Mouse (Mus musculus): ENCODE data around the gene Clcnka. TPM values are rescaled to one million over a fixed set of nuclear protein-coding genes. Genes with fewer than 3 reads are reported as not detected.

Gene Clcnka
- polyA plus RNA-seq, 1 experiment from 2014 or later: 0.80 TPM

DNA sequence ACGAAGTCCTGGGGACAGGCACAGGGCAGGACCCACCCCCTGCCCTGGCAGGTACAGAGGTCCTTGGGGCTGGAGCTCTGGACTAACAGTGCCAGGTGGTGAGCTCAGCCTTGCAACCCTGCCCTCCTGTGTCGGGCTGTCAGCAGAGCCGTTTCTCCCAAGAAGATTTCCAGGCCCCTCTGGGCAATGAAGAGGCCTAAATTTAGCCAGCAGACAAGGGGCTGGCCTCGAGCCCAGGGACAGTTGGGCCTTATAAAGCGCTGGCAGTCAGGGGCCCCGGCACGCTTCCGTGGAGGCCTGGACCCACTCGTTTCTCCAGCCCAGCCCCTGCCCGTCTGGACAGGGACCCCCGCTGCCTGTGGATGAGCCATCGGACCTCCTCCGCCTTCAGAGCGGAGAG lies 22.9 kb upstream of the Clcnka start:
- no peak for TF ChIP-seq CTCF (IDR thresholded peaks at IDR 0.05; ENCODE audit: low read depth)
- H3K9me3 ChIP-seq (ENCODE audit: low read depth, low read length): no peaks in the 10 kb centered on the region
- peak overlapping the region; percentile 10; the same call in 1 of the 2 replicates for H3K9ac ChIP-seq
- H3K4me3 ChIP-seq (ENCODE audit: low read depth, low read length): peak overlapping the region; percentile 0; the same call in 1 of the 2 replicates
- peak overlapping the region; percentile 33 for H3K27ac ChIP-seq (ENCODE audit: low read depth)
- 46% methylated on average over 14 of the region's 14 CpGs for WGBS
- H3K36me3 ChIP-seq (ENCODE audit: insufficient read depth): no peaks in the 10 kb centered on the region
- H3K4me2 ChIP-seq: no peak overlapping the region; the same call in 1 of the 2 replicates
- ATAC-seq (ENCODE audit: insufficient read depth): no peak
- no peaks in the 10 kb centered on the region for H3K27me3 ChIP-seq (ENCODE audit: insufficient read depth, low read length)
- DNase-seq: peak; percentile 71
- peaks cover 10% of the 10 kb centered on the region; the same call in 1 of the 2 replicates for H3K4me1 ChIP-seq (ENCODE audit: insufficient read depth)

DNA sequence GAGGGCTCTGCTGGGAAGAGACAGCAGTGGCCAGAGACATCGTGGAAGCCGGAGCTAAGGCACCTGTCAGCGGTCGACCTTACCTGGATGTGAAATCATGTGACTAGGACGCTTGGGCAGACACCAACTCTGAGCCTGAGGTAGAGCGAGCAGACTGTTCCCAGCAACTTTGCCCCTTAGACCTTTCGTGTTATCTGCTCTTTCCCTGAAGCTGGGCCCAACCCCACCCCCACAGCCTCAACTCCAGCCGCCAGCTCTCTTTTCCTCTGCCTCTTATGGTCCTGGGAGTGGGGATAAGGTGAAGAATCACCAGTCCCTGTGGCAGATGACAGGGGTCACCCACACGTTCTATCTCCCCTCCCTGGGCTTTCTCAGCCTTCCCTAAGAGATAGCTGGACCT lies 22.4 kb upstream of the Clcnka start:
- no peak overlapping the region for H3K4me2 ChIP-seq
- WGBS: 33% methylated on average over 9 of the region's 9 CpGs

DNA sequence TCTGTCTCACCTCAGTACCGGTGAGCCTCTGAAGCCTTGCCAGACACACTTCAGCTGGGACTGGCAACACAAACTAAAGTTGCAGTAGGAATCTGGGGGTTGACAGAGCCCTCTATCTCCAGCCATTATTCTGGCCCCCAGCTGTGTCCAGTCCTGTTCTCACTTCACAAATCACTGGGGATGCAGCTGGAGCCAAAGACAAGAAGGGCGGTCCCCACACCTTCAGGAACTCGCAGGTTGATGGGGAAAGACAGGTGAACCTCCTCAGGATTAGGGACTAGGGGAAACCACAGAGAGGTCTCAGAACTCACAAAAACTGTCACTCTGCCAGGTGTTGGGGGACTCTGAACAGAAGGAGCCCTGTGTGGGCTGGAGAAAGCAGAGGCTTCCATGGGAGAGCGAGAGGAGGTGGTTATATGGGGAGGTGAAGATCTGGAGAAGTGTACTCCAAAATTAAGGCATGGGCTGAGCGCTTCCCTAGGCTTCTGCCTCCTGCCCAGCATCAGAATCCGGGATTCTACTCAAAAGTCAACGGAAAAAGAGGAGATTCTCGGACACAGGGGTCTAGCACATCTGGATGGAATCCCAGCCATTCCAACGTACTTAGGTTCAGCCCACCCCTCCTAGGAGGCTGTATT lies 21.8 kb upstream of the Clcnka start, which contains the start of gene Hspb7:
Gene Hspb7 (plus strand): TSS at position 588 of the 638 bp plus-strand sequence.
- H3K4me2 ChIP-seq: no peak within 1 kb of the TSS; the same call in 1 of the 2 replicates
- no peak for ATAC-seq (ENCODE audit: insufficient read depth)
- peak within 1 kb of the TSS; percentile 10; the same call in 1 of the 2 replicates for H3K9ac ChIP-seq
- no peaks in the 10 kb centered on the region for H3K36me3 ChIP-seq (ENCODE audit: insufficient read depth)
- no peaks in the 10 kb centered on the region for H3K9me3 ChIP-seq (ENCODE audit: low read depth, low read length)
- 36% methylated on average over 9 of the region's 9 CpGs for WGBS
- DNase-seq: peak; percentile 25
- peak within 1 kb of the TSS; percentile 0; the same call in 1 of the 2 replicates for H3K4me3 ChIP-seq (ENCODE audit: low read depth, low read length)
- no peak for TF ChIP-seq CTCF (IDR thresholded peaks at IDR 0.05; ENCODE audit: low read depth)
- H3K27me3 ChIP-seq (ENCODE audit: insufficient read depth, low read length): no peaks in the 10 kb centered on the region
- H3K27ac ChIP-seq (ENCODE audit: low read depth): peak within 1 kb of the TSS; percentile 33
- 0 out of 2 replicates have a peak, but pooled peaks cover 10% of the 10 kb centered on the region for H3K4me1 ChIP-seq (ENCODE audit: insufficient read depth)

More for the DNA sequence above, 22.4 kb upstream of the Clcnka start:
- no peaks in the 10 kb centered on the region for H3K9me3 ChIP-seq (ENCODE audit: low read depth, low read length)
- ATAC-seq (ENCODE audit: insufficient read depth): no peak
- H3K4me1 ChIP-seq (ENCODE audit: insufficient read depth): 0 out of 2 replicates have a peak, but pooled peaks cover 10% of the 10 kb centered on the region
- H3K4me3 ChIP-seq (ENCODE audit: low read depth, low read length): no peak overlapping the region
- DNase-seq: no peak
- peak overlapping the region; percentile 33 for H3K27ac ChIP-seq (ENCODE audit: low read depth)
- no peaks in the 10 kb centered on the region for H3K27me3 ChIP-seq (ENCODE audit: insufficient read depth, low read length)
- H3K36me3 ChIP-seq (ENCODE audit: insufficient read depth): no peaks in the 10 kb centered on the region
- TF ChIP-seq CTCF (IDR thresholded peaks at IDR 0.05; ENCODE audit: low read depth): no peak
- H3K9ac ChIP-seq: no peak overlapping the region

DNA sequence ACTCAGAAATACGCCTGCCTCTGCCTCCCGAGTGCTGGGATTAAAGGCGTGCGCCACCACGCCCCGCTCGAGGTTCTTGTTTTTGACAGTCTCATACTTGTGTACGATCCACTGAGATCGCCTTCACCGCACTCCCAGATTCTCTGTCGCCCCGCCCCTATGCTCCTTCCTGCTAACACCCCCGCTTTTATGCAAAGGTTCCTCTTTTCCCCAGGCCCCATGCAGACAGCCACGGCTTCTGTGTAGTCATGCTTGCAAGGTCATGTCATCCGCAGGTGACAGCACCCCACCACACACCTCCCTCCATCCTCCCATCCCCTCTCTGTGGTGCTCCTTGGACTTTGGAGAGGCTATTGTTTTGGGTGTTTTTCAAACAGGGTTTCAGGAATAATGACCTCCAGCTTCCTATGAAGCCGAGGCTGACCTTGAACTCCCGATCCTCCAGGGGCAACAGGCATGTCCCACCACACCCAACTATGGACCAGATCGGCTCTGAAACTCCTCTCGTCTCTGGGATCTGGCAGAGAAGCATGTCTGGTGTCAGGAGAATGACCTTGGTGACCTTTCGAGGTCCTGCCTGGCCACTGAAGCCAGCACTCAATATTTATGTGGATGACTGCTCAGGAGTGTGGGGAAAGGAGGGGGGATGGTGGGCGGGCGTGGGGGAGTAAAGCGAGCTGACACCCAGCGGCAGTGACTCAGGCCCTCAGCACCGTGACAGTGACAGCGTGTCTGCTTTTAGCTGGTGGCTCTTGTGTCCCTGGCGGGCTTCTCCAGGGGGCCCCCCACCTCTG lies 21.1 kb upstream of the Clcnka start:
- ATAC-seq (ENCODE audit: insufficient read depth): no peak
- Histone ChIP-seq H3K9ac (no peak overlapping the region), H3K36me3 (ENCODE audit: insufficient read depth) (no peaks in the 10 kb centered on the region), H3K4me2 (no peak overlapping the region), H3K9me3 (ENCODE audit: low read depth, low read length) (no peaks in the 10 kb centered on the region), H3K27ac (ENCODE audit: low read depth) (no peak overlapping the region), H3K4me1 (ENCODE audit: insufficient read depth) (0 out of 2 replicates have a peak, but pooled peaks cover 10% of the 10 kb centered on the region), H3K27me3 (ENCODE audit: insufficient read depth, low read length) (no peaks in the 10 kb centered on the region), H3K4me3 (ENCODE audit: low read depth, low read length) (no peak overlapping the region)
- no peak for DNase-seq
- no peak for TF ChIP-seq CTCF (IDR thresholded peaks at IDR 0.05; ENCODE audit: low read depth)
- 49% methylated on average over 27 of the region's 27 CpGs for WGBS

DNA sequence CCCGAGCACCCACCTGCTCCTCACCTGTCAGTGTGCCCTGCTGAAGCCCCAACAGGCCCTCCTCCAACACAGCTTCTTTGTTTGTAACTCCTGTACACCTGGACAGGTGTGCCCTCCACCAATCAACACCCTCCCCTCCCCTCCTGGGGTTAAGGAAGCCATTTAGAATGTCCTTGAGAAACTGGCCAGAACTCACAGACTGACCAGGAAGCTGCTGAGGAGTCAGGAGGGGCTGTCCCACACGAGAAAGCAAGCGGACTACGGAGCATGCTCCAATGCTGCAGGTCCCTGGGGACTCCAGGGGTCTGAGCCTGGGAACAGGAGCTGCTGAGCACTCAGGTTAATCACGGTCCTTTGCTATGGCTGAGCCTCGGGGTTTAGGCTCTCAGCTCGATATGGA lies 17.4 kb upstream of the Clcnka start, which contains the start of gene Clcnkb:
Gene Clcnkb (minus strand): TSS at position 91 of the 400 bp plus-strand sequence.
- Histone ChIP-seq H3K4me3 (ENCODE audit: low read depth, low read length) (no peak within 1 kb of the TSS), H3K4me1 (ENCODE audit: insufficient read depth) (0 out of 2 replicates have a peak, but pooled peaks cover 5% of the 10 kb centered on the region), H3K27ac (ENCODE audit: low read depth) (no peak within 1 kb of the TSS), H3K4me2 (no peak within 1 kb of the TSS), H3K36me3 (ENCODE audit: insufficient read depth) (no peaks in the 10 kb centered on the region), H3K9me3 (ENCODE audit: low read depth, low read length) (no peaks in the 10 kb centered on the region; the same call in 1 of the 2 replicates), H3K27me3 (ENCODE audit: insufficient read depth, low read length) (no peaks in the 10 kb centered on the region), H3K9ac (no peak within 1 kb of the TSS)
- ATAC-seq (ENCODE audit: insufficient read depth) (no peak), DNase-seq (no peak)
- TF ChIP-seq CTCF (IDR thresholded peaks at IDR 0.05; ENCODE audit: low read depth): no peak
- 59% methylated on average over 7 of the region's 7 CpGs for WGBS

DNA sequence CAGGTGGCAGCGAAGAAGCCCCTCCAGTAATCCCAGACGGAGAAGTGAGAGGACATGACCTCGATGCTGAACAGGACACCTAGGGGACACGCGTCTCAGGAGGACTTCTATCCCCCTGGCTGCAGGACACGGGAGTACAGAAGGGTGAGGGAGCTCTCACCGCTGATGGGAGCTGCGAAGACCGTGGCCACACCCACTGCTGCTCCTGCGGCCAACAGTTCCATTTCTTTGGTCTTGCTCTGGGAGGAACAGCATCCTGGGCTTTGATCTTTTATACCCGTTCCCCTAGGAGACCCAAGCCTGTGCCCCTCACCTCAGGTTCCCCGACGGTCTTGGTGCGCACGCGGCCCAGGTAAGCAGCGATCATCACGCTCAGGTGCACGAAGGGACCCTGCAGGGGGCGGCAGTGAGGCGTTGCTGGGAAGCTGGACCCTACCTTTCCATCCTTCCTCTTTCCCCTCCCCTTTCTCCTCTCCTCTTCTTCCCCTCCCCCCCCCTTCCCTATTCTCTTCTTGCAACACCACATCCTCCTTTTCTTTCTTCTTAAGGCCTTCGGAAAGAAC lies 13.0 kb upstream of the Clcnka start:
- H3K9ac ChIP-seq: no peak overlapping the region
- H3K4me2 ChIP-seq: no peak overlapping the region
- H3K4me3 ChIP-seq (ENCODE audit: low read depth, low read length): no peak overlapping the region
- no peaks in the 10 kb centered on the region for H3K27me3 ChIP-seq (ENCODE audit: insufficient read depth, low read length)
- H3K27ac ChIP-seq (ENCODE audit: low read depth): no peak overlapping the region
- DNase-seq: no peak
- 20% methylated on average over 22 of the region's 22 CpGs for WGBS
- H3K9me3 ChIP-seq (ENCODE audit: low read depth, low read length): no peaks in the 10 kb centered on the region; the same call in 1 of the 2 replicates
- TF ChIP-seq CTCF (IDR thresholded peaks at IDR 0.05; ENCODE audit: low read depth): peak; percentile 42
- no peak for ATAC-seq (ENCODE audit: insufficient read depth)
- no peaks in the 10 kb centered on the region for H3K36me3 ChIP-seq (ENCODE audit: insufficient read depth)
- 0 out of 2 replicates have a peak, but pooled peaks cover 3% of the 10 kb centered on the region for H3K4me1 ChIP-seq (ENCODE audit: insufficient read depth)

Data from lung, embryonic 14.5 days (tissue).